Mouse (Mus musculus): ENCODE results near the gene Lamc3.
"Not testable (repeated sequence)": the region's sequence is repeated elsewhere in the genome, so short reads cannot be mapped to it uniquely, and the experiment has no call there.

Lamc3 gene

GRCm38 (mm10) chr2:31876446-31876845 is 10.6 kb upstream of the Lamc3 start:
- no peak for DNase-seq (ENCODE audit: low read depth, low spot score)

GRCm38 (mm10) chr2:31878610-31879009 is 8.5 kb upstream of the Lamc3 start:
- DNase-seq (ENCODE audit: low read depth, low spot score) = no peak

GRCm38 (mm10) chr2:31880868-31881267 is 6.2 kb upstream of the Lamc3 start:
- no peak for DNase-seq (ENCODE audit: low read depth, low spot score)

GRCm38 (mm10) chr2:31883061-31883460 is 4.0 kb upstream of the Lamc3 start:
- DNase-seq (ENCODE audit: low read depth, low spot score) = no peak

- DNase-seq (ENCODE audit: low read depth, low spot score) = no peak
These were observed 2.3 kb upstream of the Lamc3 start for GRCm38 (mm10) chr2:31884806-31885205.

- DNase-seq (ENCODE audit: low read depth, low spot score) = no peak
These were observed 1.8 kb downstream of the Lamc3 start for GRCm38 (mm10) chr2:31888871-31889270.

- DNase-seq (ENCODE audit: low read depth, low spot score) = no peak
These were observed 4.1 kb downstream of the Lamc3 start for GRCm38 (mm10) chr2:31891219-31891618.

- no peak for DNase-seq (ENCODE audit: low read depth, low spot score)
These were observed 6.1 kb downstream of the Lamc3 start for GRCm38 (mm10) chr2:31893110-31893669.

- no peak for DNase-seq (ENCODE audit: low read depth, low spot score)
These were observed 7.3 kb downstream of the Lamc3 start for GRCm38 (mm10) chr2:31894221-31894870.

GRCm38 (mm10) chr2:31900932-31901331 is 13.8 kb downstream of the Lamc3 start:
- no peak for DNase-seq (ENCODE audit: low read depth, low spot score)

GRCm38 (mm10) chr2:31901659-31902362 is 14.7 kb downstream of the Lamc3 start:
- no peak for DNase-seq (ENCODE audit: low read depth, low spot score)

- no peak for DNase-seq (ENCODE audit: low read depth, low spot score)
These were observed 17.0 kb downstream of the Lamc3 start for GRCm38 (mm10) chr2:31904089-31904488.

- DNase-seq (ENCODE audit: low read depth, low spot score) = no peak
These were observed 17.5 kb downstream of the Lamc3 start for GRCm38 (mm10) chr2:31904622-31905021.

- no peak for DNase-seq (ENCODE audit: low read depth, low spot score)
These were observed 18.6 kb downstream of the Lamc3 start for GRCm38 (mm10) chr2:31905682-31906081.

- no peak for DNase-seq (ENCODE audit: low read depth, low spot score)
These were observed 19.3 kb downstream of the Lamc3 start for GRCm38 (mm10) chr2:31906407-31906806.

GRCm38 (mm10) chr2:31912575-31912974 is 25.5 kb downstream of the Lamc3 start:
- no peak for DNase-seq (ENCODE audit: low read depth, low spot score)

- not testable (repeated sequence) for DNase-seq (ENCODE audit: low read depth, low spot score)
These were observed 27.1 kb downstream of the Lamc3 start for GRCm38 (mm10) chr2:31914213-31914612.

GRCm38 (mm10) chr2:31915112-31915511 is 28.0 kb downstream of the Lamc3 start:
- peak; percentile 76 for DNase-seq (ENCODE audit: low read depth, low spot score)

- DNase-seq (ENCODE audit: low read depth, low spot score) = no peak
These were observed 30.5 kb downstream of the Lamc3 start for GRCm38 (mm10) chr2:31917636-31918035.

GRCm38 (mm10) chr2:31923645-31924044 is 36.6 kb downstream of the Lamc3 start:
- DNase-seq (ENCODE audit: low read depth, low spot score) = no peak

- DNase-seq (ENCODE audit: low read depth, low spot score) = peak; percentile 61
These were observed 37.7 kb downstream of the Lamc3 start for GRCm38 (mm10) chr2:31924811-31925210.

GRCm38 (mm10) chr2:31925936-31926335 is 38.8 kb downstream of the Lamc3 start:
- DNase-seq (ENCODE audit: low read depth, low spot score) = no peak

GRCm38 (mm10) chr2:31929664-31930063 is 42.6 kb downstream of the Lamc3 start:
- no peak for DNase-seq (ENCODE audit: low read depth, low spot score)

Data from forelimb bud, embryonic 11.5 days (tissue).